Mouse (Mus musculus) embryo, embryonic 9.5 days (tissue): ENCODE measurements around the gene Arhgef11.
A peak's percentile ranks its signal among the peaks of the same experiment; 100 is the strongest.

ENCODE experiments used
- DNase-seq: peaks from one replicate; pipeline ENCODE4 v3.0.0-alpha.2; 2017; ENCODE audit errors: extremely low spot score

Gene Arhgef11

GRCm38 (mm10) chr3:87761408-87762375 lies 144.3 kb downstream of the Arhgef11 start:
- DNase-seq: no peak

GRCm38 (mm10) chr3:87763202-87763601 lies 145.8 kb downstream of the Arhgef11 start:
- DNase-seq: no peak

- peak; percentile 59 for DNase-seq
Observed at GRCm38 (mm10) chr3:87763683-87764289, 146.4 kb downstream of the Arhgef11 start.

- DNase-seq: no peak
Observed at GRCm38 (mm10) chr3:87764506-87764905, 147.1 kb downstream of the Arhgef11 start.

GRCm38 (mm10) chr3:87765091-87765490 lies 147.7 kb downstream of the Arhgef11 start:
- DNase-seq: peak; percentile 60

- no peak for DNase-seq
Observed at GRCm38 (mm10) chr3:87765631-87766283, 148.4 kb downstream of the Arhgef11 start.

GRCm38 (mm10) chr3:87766284-87766667 lies 148.9 kb downstream of the Arhgef11 start:
- no peak for DNase-seq

GRCm38 (mm10) chr3:87767764-87768163 lies 150.4 kb downstream of the Arhgef11 start:
- no peak for DNase-seq

GRCm38 (mm10) chr3:87768431-87768830 lies 151.1 kb downstream of the Arhgef11 start:
- no peak for DNase-seq

- DNase-seq: peak; percentile 81
Observed at GRCm38 (mm10) chr3:87768844-87769243, 151.5 kb downstream of the Arhgef11 start.

GRCm38 (mm10) chr3:87769506-87769905 lies 152.1 kb downstream of the Arhgef11 start:
- no peak for DNase-seq

GRCm38 (mm10) chr3:87770280-87770679 lies 152.9 kb downstream of the Arhgef11 start:
- peak; percentile 48 for DNase-seq

GRCm38 (mm10) chr3:87771088-87771487 lies 153.7 kb downstream of the Arhgef11 start:
- DNase-seq: no peak

- no peak for DNase-seq
Observed at GRCm38 (mm10) chr3:87778283-87778682, 160.9 kb downstream of the Arhgef11 start.

GRCm38 (mm10) chr3:87779086-87779485 lies 161.7 kb downstream of the Arhgef11 start:
- no peak for DNase-seq

- DNase-seq: no peak
Observed at GRCm38 (mm10) chr3:87783282-87784023, 166.1 kb downstream of the Arhgef11 start.

- DNase-seq: no peak
Observed at GRCm38 (mm10) chr3:87785156-87785555, 167.8 kb downstream of the Arhgef11 start.

- no peak for DNase-seq
Observed at GRCm38 (mm10) chr3:87785626-87786214, 168.4 kb downstream of the Arhgef11 start.
